Mouse (Mus musculus) naive thymus-derived CD4-positive, alpha-beta T cell, adult 2 months (primary cell): ENCODE results near the gene Plcl2.

Source experiments
- DNase-seq: peaks from one replicate; pipeline ENCODE4 v3.0.0-alpha.2; 2011; ENCODE audit warnings: low read depth

Gene Plcl2

DNA sequence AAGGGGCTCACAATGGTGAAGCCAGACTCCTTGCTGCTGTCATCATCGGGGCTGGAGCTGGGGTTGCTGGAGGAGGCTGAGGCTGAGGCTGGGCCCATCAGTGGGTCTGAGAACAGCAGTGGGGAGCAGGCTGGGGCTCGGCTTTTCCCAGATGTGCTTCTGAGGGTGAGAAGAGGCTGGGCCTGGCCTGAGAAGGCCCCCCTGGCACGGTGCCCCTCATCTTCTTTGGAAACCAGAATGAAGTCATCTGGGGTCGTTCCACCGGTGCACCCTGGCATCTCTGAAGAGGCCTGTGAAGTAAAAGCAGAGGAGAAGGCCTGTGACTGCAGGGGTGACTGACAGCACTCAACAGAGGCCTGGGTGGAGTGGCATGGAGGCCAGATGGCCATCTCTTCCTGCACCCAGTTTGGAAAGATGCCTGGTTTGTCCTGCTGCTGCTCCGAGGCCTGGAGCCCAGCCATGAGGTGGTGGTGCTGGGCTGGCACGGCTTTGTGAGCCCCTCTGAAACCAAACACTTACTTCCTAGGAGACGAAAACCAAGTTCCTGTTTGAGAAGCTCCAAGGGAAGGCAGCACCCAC is 226.8 kb downstream of the Plcl2 start:
- no peak for DNase-seq

DNA sequence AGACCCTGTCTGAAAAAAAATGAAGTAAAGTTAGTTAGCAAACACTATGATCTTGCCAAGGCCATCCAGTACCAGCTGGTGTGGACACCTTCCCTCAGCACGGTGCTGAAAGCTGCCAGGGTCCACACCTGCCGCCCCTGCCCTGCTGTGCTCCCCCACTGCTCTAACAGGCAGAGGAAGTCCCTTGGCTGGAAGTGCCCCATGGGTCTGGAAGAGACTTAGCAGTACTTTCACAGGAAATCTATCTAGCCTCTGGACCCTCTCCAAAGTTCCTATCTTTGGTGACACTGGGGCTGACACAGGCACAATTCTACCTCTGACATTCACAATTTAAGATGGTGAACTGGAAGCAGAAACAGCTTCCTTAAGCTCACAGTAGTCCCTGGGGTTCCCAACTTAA is 227.9 kb downstream of the Plcl2 start:
- no peak for DNase-seq
